Mouse (Mus musculus) limb, embryonic 11.5 days (tissue): ENCODE results near the gene Hsdl1. TPM values are rescaled to one million over a fixed set of nuclear protein-coding genes. Genes with fewer than 3 reads are reported as not detected.

ENCODE experiments used
- ATAC-seq: fragments of 200-750 bp; cut with Nextera tagmentation; 2 replicates; pipeline ENCODE4 v1.8.0; 2017; ENCODE audit warnings: low read depth; ENCODE audit not compliant: insufficient number of reproducible peaks, low FRiP score, low TSS enrichment
- DNase-seq: peaks from one replicate; pipeline ENCODE4 v3.0.0-alpha.2; 2015; ENCODE audit warnings: low spot score
- H3K27ac ChIP-seq: fragments of 300-500 bp; sonication (generic); replicated peaks from 2 replicates; pipeline ENCODE4 v1.5.1; 2014; ENCODE audit warnings: low read depth, mild to moderate bottlenecking, low read length
- H3K27me3 ChIP-seq: fragments of 300-500 bp; sonication (generic); 2 replicates; pipeline ENCODE4 v1.6.1; 2014; ENCODE audit warnings: mild to moderate bottlenecking, low read length, mixed read lengths; ENCODE audit not compliant: control insufficient read depth, insufficient read depth
- H3K36me3 ChIP-seq: fragments of 300-500 bp; sonication (generic); 2 replicates; pipeline ENCODE4 v1.6.1; 2014; ENCODE audit warnings: mild to moderate bottlenecking, low read length, moderate library complexity, mixed read lengths; ENCODE audit not compliant: control insufficient read depth, insufficient read depth
- H3K4me1 ChIP-seq: fragments of 300-500 bp; sonication (generic); 2 replicates; pipeline ENCODE4 v1.6.1; 2014; ENCODE audit warnings: low read length, mixed read lengths; ENCODE audit not compliant: control insufficient read depth, insufficient read depth
- H3K4me2 ChIP-seq: fragments of 300-500 bp; sonication (generic); 2 replicates; pipeline ENCODE4 v1.6.1; 2014; ENCODE audit warnings: low read depth, mild to moderate bottlenecking, moderate library complexity; ENCODE audit not compliant: severe bottlenecking
- H3K4me3 ChIP-seq: fragments of 300-500 bp; sonication (generic); 2 replicates; pipeline ENCODE4 v1.5.1; 2014; ENCODE audit warnings: low read depth, low read length
- H3K9ac ChIP-seq: fragments of 300-500 bp; sonication (generic); 2 replicates; pipeline ENCODE4 v1.6.1; 2014; ENCODE audit warnings: mild to moderate bottlenecking, low read length
- H3K9me3 ChIP-seq: fragments of 300-500 bp; sonication (generic); 2 replicates; pipeline ENCODE4 v1.6.1; 2016; ENCODE audit warnings: low read length; ENCODE audit not compliant: control insufficient read depth
- WGBS: fragments of 180-500 bp; shearing (Covaris S2); extraction: QIAGEN DNeasy Blood & Tissue Kit; methylation state at CpG from one replicate; pipeline ENCODE4 v1.1.7; 2014; 5-methylcytosine and 5-hydroxymethylcytosine counted together
- polyA plus RNA-seq: library from polyadenylated mRNA; unstranded; fragments of >200 nt; fragmentation: Nextera tagmentation; extraction: Ambion mirVana; gene quantifications from 2 replicates; pipeline ENCODE4 v1.2.1, GENCODE M21; 2014

Hsdl1 gene
- polyA plus RNA-seq, 1 experiment from 2014 or later: 33.9 TPM

- no peaks in the 10 kb centered on the region for H3K4me1 ChIP-seq
- WGBS: 91% methylated on average over 4 of the region's 4 CpGs
- ATAC-seq: no peak
- no peaks in the 10 kb centered on the region for H3K9me3 ChIP-seq
- H3K4me2 ChIP-seq: no peak overlapping the region
- H3K27me3 ChIP-seq: no peaks in the 10 kb centered on the region
- no peak overlapping the region for H3K4me3 ChIP-seq
- H3K27ac ChIP-seq: no peak overlapping the region
- peaks cover 39% of the 10 kb centered on the region; the same call in 1 of the 2 replicates for H3K36me3 ChIP-seq
- no peak overlapping the region for H3K9ac ChIP-seq
- DNase-seq: no peak
Measured at GRCm38 (mm10) chr8:119513405-119513804, 61.6 kb downstream of the Hsdl1 start.

Other genes starting within 250 kb of the Hsdl1 start
- 258 and 272 TPM in 2 replicates for gene Hsbp1, start 230.7 kb downstream of the Hsdl1 start, polyA plus RNA-seq
- 6.9 and 8.3 TPM in 2 replicates for gene Mlycd, start 180.3 kb downstream of the Hsdl1 start, polyA plus RNA-seq
- 0.20 and 0.37 TPM in 2 replicates for gene Osgin1, start 141.1 kb downstream of the Hsdl1 start, polyA plus RNA-seq
- 2.8 and 3.2 TPM in 2 replicates for gene Necab2, start 128.5 kb downstream of the Hsdl1 start, polyA plus RNA-seq
- not detected in 2 replicates for gene Slc38a8, start 73.5 kb downstream of the Hsdl1 start, polyA plus RNA-seq
- gene Mbtps1, start 16.4 kb downstream of the Hsdl1 start, polyA plus RNA-seq: 116 and 126 TPM in 2 replicates
- 0.09 TPM in 1 of 2 replicates, not detected in the other for gene Dnaaf1, start 52 bp upstream of the Hsdl1 start, polyA plus RNA-seq
- 11.4 and 12.8 TPM in 2 replicates for gene Taf1c, start 30.0 kb upstream of the Hsdl1 start, polyA plus RNA-seq
- gene Adad2, start 37.6 kb upstream of the Hsdl1 start, polyA plus RNA-seq: 0.09 and 0.18 TPM in 2 replicates
- not detected in 2 replicates for gene Kcng4, start 60.5 kb upstream of the Hsdl1 start, polyA plus RNA-seq
- gene Wfdc1, start 91.2 kb upstream of the Hsdl1 start, polyA plus RNA-seq: not detected in 2 replicates
- gene Atp2c2, start 124.8 kb upstream of the Hsdl1 start, polyA plus RNA-seq: 0.71 and 2.0 TPM in 2 replicates
- gene Tldc1, start 203.2 kb upstream of the Hsdl1 start, polyA plus RNA-seq: 7.0 and 10.3 TPM in 2 replicates